Mouse (Mus musculus): ENCODE results near the gene Krtap19-1.

The Krtap19-1 gene

GRCm38 (mm10) chr16:88869311-88869710, at the start of gene Krtap19-1:
TSS of gene Krtap19-1 (minus strand) at chr16:88869411.
- DNase-seq = no peak

DNA sequence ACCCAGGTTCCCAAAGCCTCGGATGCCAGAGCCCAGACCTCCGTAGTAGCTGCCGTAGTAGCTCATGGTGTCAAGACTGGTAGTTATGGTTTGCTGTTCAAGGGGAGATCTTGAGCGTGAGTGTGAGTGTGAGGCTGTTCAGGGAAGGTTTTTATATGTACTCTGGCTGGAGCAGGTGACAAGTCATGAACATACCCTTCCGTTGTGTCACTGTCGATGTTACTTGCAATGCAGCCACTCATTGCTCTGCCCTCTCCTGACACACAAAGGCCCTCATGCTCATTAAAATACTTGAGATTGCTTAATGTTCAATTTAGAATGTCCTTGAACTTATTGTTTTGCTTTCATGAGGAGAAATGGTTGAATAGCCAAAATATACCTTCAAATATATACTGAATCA, 27.1 kb upstream of the Krtap19-1 start, which contains the start of gene Krtap19-5:
Gene Krtap19-5, minus strand, starts transcription at position 101 of the 400 bp plus-strand sequence.
- DNase-seq = no peak

- DNase-seq = no peak
Measured at GRCm38 (mm10) chr16:88886870-88887269, 17.7 kb upstream of the Krtap19-1 start.

GRCm38 (mm10) chr16:88884989-88885388, 15.8 kb upstream of the Krtap19-1 start, which contains the start of gene Krtap19-4:
TSS of gene Krtap19-4 (minus strand) at chr16:88885089.
- no peak for DNase-seq

- no peak for DNase-seq
Measured at GRCm38 (mm10) chr16:88877938-88878337, 8.7 kb upstream of the Krtap19-1 start, which contains the start of gene Krtap19-3. TSS of gene Krtap19-3 (minus strand) at chr16:88878038.

DNA sequence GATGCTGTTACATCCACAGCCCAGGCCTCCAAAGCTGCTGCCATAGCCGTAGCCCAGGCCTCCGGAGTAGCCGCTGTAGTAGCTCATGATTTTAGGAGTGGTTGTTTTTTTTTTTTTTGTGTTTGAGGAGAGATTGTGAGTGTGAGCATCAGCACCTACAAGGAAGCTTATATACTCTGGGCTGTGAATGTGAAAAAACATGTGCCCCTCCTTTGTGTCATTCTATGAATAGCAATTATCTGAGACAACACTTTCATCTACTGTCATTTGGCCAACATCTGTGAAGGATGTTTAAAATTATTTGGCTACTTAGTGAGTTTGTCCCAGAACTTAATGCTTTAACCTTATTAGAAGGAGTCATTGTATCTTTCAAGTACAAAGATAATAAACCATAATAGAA, 5.0 kb upstream of the Krtap19-1 start, which contains the start of gene Krtap19-2:
Gene Krtap19-2, minus strand, starts transcription at position 101 of the 400 bp plus-strand sequence.
- DNase-seq = no peak

- DNase-seq = no peak
Measured at GRCm38 (mm10) chr16:88864887-88865407, 4.3 kb downstream of the Krtap19-1 start.

- peak; percentile 2 to 11 for DNase-seq
Measured at GRCm38 (mm10) chr16:88851450-88851849, 17.8 kb downstream of the Krtap19-1 start.

DNA sequence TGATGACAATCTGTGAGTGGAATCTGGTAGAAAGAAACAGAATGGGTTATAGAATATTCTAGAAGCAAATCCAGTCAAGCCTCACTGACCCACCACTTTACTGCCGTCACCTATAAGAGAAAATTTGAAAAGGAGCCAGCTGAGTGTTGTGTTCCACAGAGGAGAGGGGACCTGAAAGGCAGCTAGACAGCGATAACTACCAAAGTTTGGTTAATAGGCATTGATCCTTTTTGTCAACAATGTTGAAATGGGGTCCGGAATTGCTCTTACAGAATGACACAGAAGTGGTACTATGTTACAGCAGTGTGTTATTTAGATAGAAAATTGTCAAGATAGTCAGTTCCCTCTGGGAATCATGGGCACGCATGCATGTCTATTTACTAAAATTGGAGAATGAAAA, 20.7 kb downstream of the Krtap19-1 start:
- DNase-seq = no peak

- peak; percentile 21 to 26 for DNase-seq
Measured at GRCm38 (mm10) chr16:88847363-88847762, 21.8 kb downstream of the Krtap19-1 start.

- no peak for DNase-seq
Measured at GRCm38 (mm10) chr16:88826978-88827377, 42.2 kb downstream of the Krtap19-1 start.

GRCm38 (mm10) chr16:88826095-88826652, 43.0 kb downstream of the Krtap19-1 start, which contains the start of gene Krtap14:
TSS of gene Krtap14 (minus strand) at chr16:88826145.
- no peak for DNase-seq

DNA sequence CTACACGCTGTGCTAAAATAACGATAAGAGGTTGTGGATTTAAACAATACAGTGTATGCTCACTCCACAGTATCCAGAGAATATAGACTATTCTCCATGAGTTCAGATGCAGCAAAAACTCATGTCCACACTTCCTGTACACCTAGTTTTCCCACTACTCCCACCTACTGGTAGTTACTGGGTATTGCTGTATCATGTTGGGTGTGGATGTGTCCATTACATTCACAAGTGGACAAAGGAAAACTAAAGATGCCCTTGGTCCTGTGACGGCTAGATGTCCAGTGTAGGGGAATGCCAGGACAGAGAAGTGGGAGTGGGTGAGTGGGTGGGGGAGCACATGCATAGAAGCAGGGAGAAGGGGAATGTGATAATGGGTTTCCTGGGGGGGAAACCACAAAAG, 45.5 kb downstream of the Krtap19-1 start:
- peak in 1 of 2 experiments; percentile 20 for DNase-seq

DNA sequence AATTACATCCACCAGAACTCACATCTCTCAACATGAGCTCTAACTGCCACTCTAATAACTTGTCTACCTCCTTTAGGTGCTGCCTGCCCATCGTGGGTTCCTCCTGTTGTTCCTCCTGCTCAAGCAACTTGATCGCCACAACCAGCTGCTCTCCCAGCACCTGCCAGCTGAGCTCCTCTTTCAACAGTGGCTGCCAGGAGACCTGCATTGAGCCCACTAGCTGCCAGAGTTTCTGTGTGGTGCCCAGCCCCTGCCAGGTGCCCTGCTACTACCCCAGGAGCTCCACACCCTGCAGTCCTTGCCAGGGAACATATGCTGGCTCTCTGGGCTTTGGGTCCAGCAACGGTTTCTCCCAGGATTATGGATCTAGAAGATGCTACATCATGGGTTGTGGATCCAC, 49.1 kb downstream of the Krtap19-1 start, which contains the start of gene Krtap15:
Gene Krtap15, plus strand, starts transcription at position 150 of the 400 bp plus-strand sequence.
- DNase-seq = no peak
